Comparison of ENCODE assay signal across 8 mouse cellular contexts in genomic region chr9:52049605-52050004, GRCm38 (mm10). TPM values are rescaled to one million over a fixed set of nuclear protein-coding genes. Genes with fewer than 3 reads are reported as not detected.
DNase-seq lines count a peak whose midpoint lies in the region; ATAC-seq and TF ChIP-seq lines count a peak whose summit lies in the region.

No protein-coding gene starts in this region.

- H3K4me3 ChIP-seq in heart, embryonic 15.5 days: peak overlapping the region; percentile 97
- H3K4me3 ChIP-seq in MEL (ENCODE audit: control insufficient read depth in 1 of 2, insufficient read depth in 1 of 2, low read depth in 2 of 2, low read length in 2 of 2): peak overlapping the region; percentile 93 to 100
- peak overlapping the region; percentile 95 for H3K4me3 ChIP-seq in forebrain, embryonic 16.5 days (replicated peaks; ENCODE audit: low read length)
- peak overlapping the region; percentile 93 for H3K4me3 ChIP-seq in midbrain, embryonic 11.5 days (ENCODE audit: low read depth, low read length)

- no peaks in the 10 kb centered on the region for H3K36me3 ChIP-seq in heart, embryonic 15.5 days
- H3K36me3 ChIP-seq in MEL (ENCODE audit: control insufficient read depth in 1 of 2, insufficient read depth in 2 of 2, low read length in 2 of 2): peaks cover 10 to 33% of the 10 kb centered on the region in 2 experiments; a peak in 3 of 4 replicates
- H3K36me3 ChIP-seq in forebrain, embryonic 16.5 days (ENCODE audit: control insufficient read depth, insufficient read depth): no peaks in the 10 kb centered on the region
- H3K36me3 ChIP-seq in midbrain, embryonic 11.5 days (ENCODE audit: control insufficient read depth, insufficient read depth, low read length): no peaks in the 10 kb centered on the region

- DNase-seq in heart, postnatal 36 days: no peak
- DNase-seq in MEL (ENCODE audit: low read depth, low spot score): peak; percentile 59
- no peak for DNase-seq in midbrain, embryonic 11.5 days (ENCODE audit: low spot score, missing footprints)
- no peak for DNase-seq in left cerebral cortex, postnatal 10 days (ENCODE audit: extremely low spot score in 1 of 2, low spot score in 2 of 2)

- peak overlapping the region; percentile 66 for H3K4me2 ChIP-seq in heart, embryonic 15.5 days
- H3K4me2 ChIP-seq in forebrain, embryonic 16.5 days (ENCODE audit: low read length): peak overlapping the region; percentile 66
- peak overlapping the region; percentile 54 for H3K4me2 ChIP-seq in midbrain, embryonic 11.5 days

- peaks cover 53% of the 10 kb centered on the region for H3K79me2 ChIP-seq in MEL (ENCODE audit: control insufficient read depth, insufficient read depth, low read length, poor library complexity)

- H3K9me3 ChIP-seq in heart, embryonic 15.5 days (replicated peaks): no peaks in the 10 kb centered on the region
- H3K9me3 ChIP-seq in MEL (replicated peaks; ENCODE audit: insufficient read depth, low read length): no peaks in the 10 kb centered on the region
- no peaks in the 10 kb centered on the region for H3K9me3 ChIP-seq in forebrain, embryonic 16.5 days (ENCODE audit: control insufficient read depth, low read length)
- no peaks in the 10 kb centered on the region for H3K9me3 ChIP-seq in midbrain, embryonic 11.5 days (ENCODE audit: control insufficient read depth, low read length)

- no peak for TF ChIP-seq POLR2A in MEL (IDR thresholded peaks at IDR 0.05; ENCODE audit: control insufficient read depth in 1 of 2, insufficient read depth in 1 of 2, low read depth in 1 of 2, low read length in 2 of 2, poor library complexity in 1 of 2)

- under 1% methylated on average over 3 of the region's 3 CpGs for WGBS in heart, embryonic 15.5 days
- WGBS in forebrain, embryonic 16.5 days: 0% methylated on average over 3 of the region's 3 CpGs
- 0% methylated on average over 3 of the region's 3 CpGs for WGBS in midbrain, embryonic 11.5 days

- intact Hi-C loops in heart, postnatal 36 days (cut with DNase I): loop anchor here (2.0 to 5.0 kb wide), 4 partner anchors 23 to 119 kb away; partner anchors contain the start of genes Fdx1 and Zc3h12c
- intact Hi-C loops in left cerebral cortex, postnatal 10 days (cut with DNase I): loop anchor here (5.0 kb wide), 1 partner anchor 72 kb away; no protein-coding TSS in a partner anchor

- no peak for ATAC-seq in heart, embryonic 15.5 days (replicated peaks; ENCODE audit: insufficient number of reproducible peaks, insufficient read depth, low FRiP score, low read depth)
- ATAC-seq in forebrain, embryonic 16.5 days: no peak
- ATAC-seq in midbrain, embryonic 11.5 days (ENCODE audit: low FRiP score): no peak
- ATAC-seq in inflammation-experienced regulatory T-cells, adult 6 months: no peak
- ATAC-seq in monocyte, adult 5-6 weeks (replicated peaks; ENCODE audit: insufficient number of reproducible peaks, low FRiP score, low TSS enrichment, poor library complexity, severe bottlenecking): no peak

- no peaks in the 10 kb centered on the region for H3K27me3 ChIP-seq in heart, embryonic 15.5 days
- H3K27me3 ChIP-seq in MEL (ENCODE audit: control insufficient read depth in 1 of 2, insufficient read depth in 2 of 2, low read length in 2 of 2): no peaks in the 10 kb centered on the region
- H3K27me3 ChIP-seq in forebrain, embryonic 16.5 days (replicated peaks; ENCODE audit: control insufficient read depth, insufficient read depth, low read length): no peaks in the 10 kb centered on the region
- H3K27me3 ChIP-seq in midbrain, embryonic 11.5 days (ENCODE audit: control insufficient read depth, insufficient read depth, low read length): no peaks in the 10 kb centered on the region

- no peak for TF ChIP-seq EP300 in MEL (IDR thresholded peaks at IDR 0.05; ENCODE audit: low read depth in 1 of 2, low read length in 2 of 2)

- TF ChIP-seq CTCF in MEL (IDR thresholded peaks at IDR 0.05 in 2 of 3, conservative IDR thresholded peaks at IDR 0.05 in 1 of 3; ENCODE audit: control insufficient read depth in 1 of 3, insufficient read depth in 1 of 3, low read depth in 2 of 3, low read length in 3 of 3, poor library complexity in 1 of 3, severe bottlenecking in 1 of 3): no peak

- peaks cover 27% of the 10 kb centered on the region for H3K4me1 ChIP-seq in heart, embryonic 15.5 days (replicated peaks)
- H3K4me1 ChIP-seq in MEL (ENCODE audit: control insufficient read depth in 1 of 2, insufficient read depth in 2 of 2, low read length in 2 of 2): peaks cover 13 to 29% of the 10 kb centered on the region in 2 experiments
- H3K4me1 ChIP-seq in forebrain, embryonic 16.5 days (replicated peaks; ENCODE audit: control insufficient read depth, insufficient read depth, low read length): peaks cover 26% of the 10 kb centered on the region
- peaks cover 15% of the 10 kb centered on the region; the same call in 1 of the 2 replicates for H3K4me1 ChIP-seq in midbrain, embryonic 11.5 days (ENCODE audit: control insufficient read depth, insufficient read depth, low read length)

- H3K9ac ChIP-seq in heart, embryonic 15.5 days: peak overlapping the region; percentile 100; the same call in 1 of the 2 replicates
- H3K9ac ChIP-seq in MEL (ENCODE audit: control insufficient read depth, low read depth, low read length, poor library complexity, severe bottlenecking): peak overlapping the region; percentile 100
- H3K9ac ChIP-seq in forebrain, embryonic 16.5 days (replicated peaks; ENCODE audit: low read depth, low read length): peak overlapping the region; percentile 96
- H3K9ac ChIP-seq in midbrain, embryonic 11.5 days (ENCODE audit: low read length): peak overlapping the region; percentile 99

- peak overlapping the region; percentile 100 for H3K27ac ChIP-seq in heart, embryonic 15.5 days
- no peak overlapping the region for H3K27ac ChIP-seq in MEL (ENCODE audit: control insufficient read depth, low read depth, low read length)
- H3K27ac ChIP-seq in forebrain, embryonic 16.5 days (ENCODE audit: low read length): no peak overlapping the region
- H3K27ac ChIP-seq in midbrain, embryonic 11.5 days (ENCODE audit: low read depth, low read length): no peak overlapping the region

- TF ChIP-seq RAD21 in MEL (IDR thresholded peaks at IDR 0.05; ENCODE audit: low read depth, low read length): no peak

TF ChIP-seq in MEL, 35 proteins besides CTCF, POLR2A, EP300 and RAD21:
- TF ChIP-seq CHD1 (IDR thresholded peaks at IDR 0.05; ENCODE audit: low read depth, low read length) (peak; percentile 59; the same call in 1 of the 2 replicates), SIN3A (IDR thresholded peaks at IDR 0.05; ENCODE audit: low read length) (0 out of 2 replicates have a peak, but pooled peaks have one; percentile 6), JUND (IDR thresholded peaks at IDR 0.05; ENCODE audit: low read depth, low read length) (no peak)

RNA-seq across cellular contexts. Expression of gene Rdx, which starts 2.6 kb away (rescaled TPM):
- polyA plus RNA-seq in heart, embryonic 15.5 days (2015; fragmentation: Nextera tagmentation; extraction: Ambion mirVana): 92.0 and 102 TPM in 2 replicates
- 10 to 100 TPM; 90.7 to 91.9 TPM for total RNA-seq in heart, postnatal 36 days (2021)
- total RNA-seq in MEL (2012; rRNA removed): 109 and 118 TPM in 2 replicates
- 100 to 1,000 TPM; 103 to 152 TPM for polyA plus RNA-seq in MEL (2012; ENCODE audit: insufficient read depth in 1 of 2, insufficient read length in 2 of 2, low read depth in 1 of 2, low replicate concordance in 2 of 2, missing spikeins in 1 of 2)
- polyA plus RNA-seq in forebrain, embryonic 16.5 days (2015; fragmentation: Nextera tagmentation; extraction: Ambion mirVana): 87.8 and 109 TPM in 2 replicates
- 218 and 255 TPM in 2 replicates for polyA plus RNA-seq in midbrain, embryonic 11.5 days (2014; fragmentation: Nextera tagmentation; extraction: Ambion mirVana)
- total RNA-seq in left cerebral cortex, postnatal 10 days (2021): 10 to 100 TPM; 54.1 to 54.4 TPM
- 10 to 100 TPM; 45.1 to 71.9 (median 50.0) TPM for polyA plus RNA-seq in inflammation-experienced regulatory T-cells, adult 6 months (2017; shearing (Covaris generic))
- total RNA-seq in monocyte, adult 5-6 weeks (2017): 99.0 to 134 TPM (median 123 TPM) in 3 replicates
